Mouse (Mus musculus): ENCODE data around the gene Olfr212. TPM values are rescaled to one million over a fixed set of nuclear protein-coding genes. Genes with fewer than 3 reads are reported as not detected.
"Not testable (repeated sequence)": the region's sequence is repeated elsewhere in the genome, so short reads cannot be mapped to it uniquely, and the experiment has no call there.

Gene Olfr212
- not detected in 2 replicates for total RNA-seq (2012; rRNA removed)
- not detected in 2 replicates for total RNA-seq (2014; rRNA removed)
- polyA plus RNA-seq (2012; ENCODE audit: insufficient read length, low read depth): not detected in 2 replicates

GRCm38 (mm10) chr6:116506302-116507003 lies at the start of gene Olfr212:
TSS of gene Olfr212 (plus strand) at chr6:116506516.
- in situ Hi-C loops (cut with MboI; ENCODE audit: low pct_ligation_motif_present, low pct_unique_long_range_greater_than_20kb, low sequenced_read_pairs): not testable (repeated sequence)

GRCm38 (mm10) chr6:116458728-116459127 lies 47.6 kb upstream of the Olfr212 start:
- TF ChIP-seq GABPA (IDR thresholded peaks at IDR 0.05; ENCODE audit: insufficient replicate concordance, low read depth, low read length) (no peak), ZC3H11A (IDR thresholded peaks at IDR 0.05; ENCODE audit: low read depth, low read length) (no peak), MEF2A (IDR thresholded peaks at IDR 0.05; ENCODE audit: borderline replicate concordance, low read depth, low read length) (no peak), ZNF384 (IDR thresholded peaks at IDR 0.05; ENCODE audit: low read depth, low read length) (0 out of 2 replicates have a peak, but pooled peaks have one; percentile 29), MYC (IDR thresholded peaks at IDR 0.05; ENCODE audit: low read depth, low read length) (no peak), MAX (IDR thresholded peaks at IDR 0.05; ENCODE audit: low read length) (no peak), JUN (IDR thresholded peaks at IDR 0.05; ENCODE audit: insufficient read depth, low read depth, low read length) (no peak), RCOR1 (conservative IDR thresholded peaks at IDR 0.05; ENCODE audit: low read depth, low read length) (no peak), ELF1 (IDR thresholded peaks at IDR 0.05; ENCODE audit: low read depth, low read length) (peak; percentile 38; the same call in 1 of the 2 replicates), SMC3 (IDR thresholded peaks at IDR 0.05; ENCODE audit: low read depth, low read length) (no peak), POLR2A (IDR thresholded peaks at IDR 0.05; ENCODE audit: low read depth, low read length) (no peak), NELFE (IDR thresholded peaks at IDR 0.05; ENCODE audit: low read depth, low read length) (no peak), MAZ (IDR thresholded peaks at IDR 0.05; ENCODE audit: low read depth, low read length) (no peak), KAT2A (IDR thresholded peaks at IDR 0.05; ENCODE audit: insufficient replicate concordance, low read length) (no peak), USF2 (conservative IDR thresholded peaks at IDR 0.05; ENCODE audit: low read depth, low read length) (no peak), BHLHE40 (IDR thresholded peaks at IDR 0.05; ENCODE audit: low read depth, low read length) (no peak), ZKSCAN1 (IDR thresholded peaks at IDR 0.05; ENCODE audit: borderline replicate concordance, low read depth, low read length) (no peak), SIN3A (IDR thresholded peaks at IDR 0.05; ENCODE audit: low read length) (no peak), NRF1 (IDR thresholded peaks at IDR 0.05; ENCODE audit: low read depth, low read length) (no peak), CHD2 (IDR thresholded peaks at IDR 0.05; ENCODE audit: low read length) (no peak), PAX5 (IDR thresholded peaks at IDR 0.05; ENCODE audit: low read length) (no peak), IRF4 (IDR thresholded peaks at IDR 0.05; ENCODE audit: low read depth, low read length) (no peak), E2F4 (IDR thresholded peaks at IDR 0.05; ENCODE audit: insufficient replicate concordance, low read depth, low read length) (no peak), TCF12 (IDR thresholded peaks at IDR 0.05; ENCODE audit: low read depth, low read length) (no peak), EP300 (IDR thresholded peaks at IDR 0.05; ENCODE audit: low read length) (0 out of 2 replicates have a peak, but pooled peaks have one; percentile 40)
- Histone ChIP-seq H3K27me3 (replicated peaks) (no peaks in the 10 kb centered on the region), H3K36me3 (replicated peaks in 1 of 2; ENCODE audit: control insufficient read depth in 1 of 2, insufficient read depth in 1 of 2, low read length in 1 of 2) (no peaks in the 10 kb centered on the region), H3K9me3 (replicated peaks; ENCODE audit: low read length) (peaks cover 5% of the 10 kb centered on the region), H3K79me2 (replicated peaks; ENCODE audit: control insufficient read depth, extremely low read depth, insufficient read depth, poor library complexity, severe bottlenecking) (no peaks in the 10 kb centered on the region), H3K4me2 (ENCODE audit: insufficient read depth, low read depth, poor library complexity, severe bottlenecking) (no peak overlapping the region; the same call in 1 of the 2 replicates), H3K4me3 (replicated peaks in 1 of 3; ENCODE audit: low read depth in 2 of 3, low read length in 2 of 3, poor library complexity in 1 of 3) (no peak overlapping the region), H3K4me1 (ENCODE audit: control insufficient read depth in 1 of 2, insufficient read depth in 2 of 2) (peaks cover 19 to 48% of the 10 kb centered on the region in 2 experiments; a peak in 3 of 4 replicates), H3K9ac (ENCODE audit: insufficient read depth, low read depth) (no peak overlapping the region), H3K27ac (ENCODE audit: insufficient read depth, low read depth) (no peak overlapping the region)
- dilution Hi-C loops (cut with MboI; ENCODE audit: extremely low pct_ligation_motif_present, extremely low pct_unique_long_range_greater_than_20kb, low sequenced_read_pairs) (no loop called here), in situ Hi-C loops (cut with MboI; ENCODE audit: low pct_ligation_motif_present, low pct_unique_long_range_greater_than_20kb, low sequenced_read_pairs) (no loop called here)
- DNase-seq (ENCODE audit: extremely low read depth): no peak

More at GRCm38 (mm10) chr6:116506302-116507003, at the start of gene Olfr212:
- DNase-seq (ENCODE audit: extremely low read depth); H3K4me1 ChIP-seq (ENCODE audit: control insufficient read depth in 1 of 2, insufficient read depth in 2 of 2); H3K9ac ChIP-seq (ENCODE audit: insufficient read depth, low read depth); H3K27me3 ChIP-seq (replicated peaks); dilution Hi-C loops (cut with MboI; ENCODE audit: extremely low pct_ligation_motif_present, extremely low pct_unique_long_range_greater_than_20kb, low sequenced_read_pairs); H3K4me3 ChIP-seq (replicated peaks in 1 of 3; ENCODE audit: low read depth in 2 of 3, low read length in 2 of 3, poor library complexity in 1 of 3); H3K27ac ChIP-seq (ENCODE audit: insufficient read depth, low read depth); H3K9me3 ChIP-seq (replicated peaks; ENCODE audit: low read length); H3K4me2 ChIP-seq (ENCODE audit: insufficient read depth, low read depth, poor library complexity, severe bottlenecking); H3K79me2 ChIP-seq (replicated peaks; ENCODE audit: control insufficient read depth, extremely low read depth, insufficient read depth, poor library complexity, severe bottlenecking); H3K36me3 ChIP-seq (replicated peaks in 1 of 2; ENCODE audit: control insufficient read depth in 1 of 2, insufficient read depth in 1 of 2, low read length in 1 of 2): not testable (repeated sequence)

Data from CH12.LX (cell line).